Mouse (Mus musculus) macrophage (primary cell): ENCODE data around the gene Hsf4. TPM values are rescaled to one million over a fixed set of nuclear protein-coding genes. Genes with fewer than 3 reads are reported as not detected.
"Not testable (repeated sequence)": the region's sequence is repeated elsewhere in the genome, so short reads cannot be mapped to it uniquely, and the experiment has no call there.

Experiments
- H3K27ac ChIP-seq: fragments of 350-480 bp; formaldehyde crosslinking; 2 replicates; pipeline ENCODE4 v1.9.0; 2021
- H3K36me3 ChIP-seq: fragments of 350-480 bp; formaldehyde crosslinking; 2 replicates; pipeline ENCODE4 v1.9.0; 2021; ENCODE audit errors: inconsistent target
- H3K4me3 ChIP-seq: fragments of 350-480 bp; formaldehyde crosslinking; 2 replicates; pipeline ENCODE4 v1.9.0; 2021; ENCODE audit errors: inconsistent target
- H3K79me2 ChIP-seq: fragments of 350-480 bp; formaldehyde crosslinking; 2 replicates; pipeline ENCODE4 v1.9.0; 2021; ENCODE audit errors: inconsistent target
- WGBS: methylation state at CpG from one replicate; pipeline ENCODE4 v1.1.7; 2026; ENCODE audit warnings: inconsistent platforms; ENCODE audit not compliant: missing documents; 5-methylcytosine and 5-hydroxymethylcytosine counted together
- polyA plus RNA-seq: library from polyadenylated mRNA; stranded (reverse); fragments of 250-400 nt; gene quantifications from 3 replicates; pipeline ENCODE4 v1.2.4, GENCODE M21; 2018; ENCODE audit warnings: inconsistent platforms

The Hsf4 gene
- polyA plus RNA-seq, 1 experiment from 2014 or later: 2.9 TPM

- Histone ChIP-seq H3K27ac (no peak overlapping the region), H3K79me2 (no peaks in the 10 kb centered on the region), H3K4me3 (no peak overlapping the region), H3K36me3 (no peaks in the 10 kb centered on the region)
- 91% methylated on average over 12 of the region's 12 CpGs for WGBS
Measured at GRCm38 (mm10) chr8:105285514-105285913, 15.9 kb downstream of the Hsf4 start.

GRCm38 (mm10) chr8:105286907-105287306 lies 17.3 kb downstream of the Hsf4 start:
- no peaks in the 10 kb centered on the region for H3K79me2 ChIP-seq
- no peak overlapping the region for H3K4me3 ChIP-seq
- no peak overlapping the region for H3K27ac ChIP-seq
- no peaks in the 10 kb centered on the region for H3K36me3 ChIP-seq
- 86% methylated on average over 4 of the region's 4 CpGs for WGBS

DNA sequence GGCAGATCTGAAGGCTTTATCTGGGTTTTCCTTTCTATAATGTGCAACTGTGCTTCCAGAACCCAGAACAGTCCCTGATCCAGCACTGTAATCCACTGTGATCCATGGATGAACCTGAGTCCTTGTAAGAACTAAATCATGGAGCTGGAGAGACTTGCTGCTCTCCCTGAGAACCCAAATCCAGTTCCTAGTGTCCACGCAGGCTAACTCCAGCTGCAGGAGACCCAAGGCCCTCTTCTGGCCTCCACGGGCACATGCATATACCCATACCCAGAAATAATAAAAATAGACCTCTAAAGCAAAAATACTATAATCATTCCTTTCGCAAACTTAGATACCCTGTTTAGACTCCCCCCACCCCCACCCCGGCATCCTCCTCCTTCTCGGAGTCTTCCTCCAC lies 18.6 kb downstream of the Hsf4 start:
- H3K27ac ChIP-seq: no peak overlapping the region
- WGBS: 88% methylated on average over 5 of the region's 5 CpGs
- no peaks in the 10 kb centered on the region for H3K36me3 ChIP-seq
- no peaks in the 10 kb centered on the region for H3K79me2 ChIP-seq
- H3K4me3 ChIP-seq: no peak overlapping the region

- WGBS: under 1% methylated on average over 53 of the region's 53 CpGs
- Histone ChIP-seq H3K27ac (peak overlapping the region; percentile 32; the same call in 1 of the 2 replicates), H3K79me2 (no peaks in the 10 kb centered on the region), H3K36me3 (no peaks in the 10 kb centered on the region), H3K4me3 (peak overlapping the region; percentile 43)
Measured at GRCm38 (mm10) chr8:105288958-105289732, 19.5 kb downstream of the Hsf4 start.

DNA sequence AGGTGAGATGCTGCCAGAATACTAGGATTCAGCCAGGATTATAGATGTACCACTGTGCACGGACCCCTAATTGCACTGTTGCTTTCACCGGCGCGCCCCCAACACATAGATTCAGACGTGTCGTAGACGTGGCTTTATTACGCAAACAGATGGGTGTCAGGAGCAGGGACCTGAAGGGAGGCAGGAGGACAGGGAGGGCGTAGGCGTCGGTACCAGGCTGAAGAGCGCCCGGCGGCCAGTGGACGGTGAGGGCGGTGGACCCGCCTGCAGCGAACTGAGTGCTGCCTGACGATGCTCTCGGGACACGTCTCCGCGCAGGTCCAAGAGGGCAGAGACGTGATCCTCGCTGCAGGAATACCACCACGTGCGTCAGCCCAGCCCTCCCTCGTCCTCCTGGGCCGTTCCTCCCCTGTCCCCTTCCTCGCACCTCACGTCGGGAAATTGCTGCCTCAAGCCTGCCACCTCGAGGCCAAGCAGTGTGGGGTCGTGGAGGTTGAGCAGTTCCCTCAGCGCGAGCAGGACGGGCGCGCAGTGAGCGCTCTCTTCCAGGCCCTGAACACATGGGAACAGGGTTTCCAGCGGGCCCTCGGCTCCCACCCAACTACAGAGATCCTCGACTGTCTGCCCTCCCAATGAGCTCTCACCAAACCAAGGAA lies 20.3 kb downstream of the Hsf4 start, which contains the start of gene 4931428F04Rik:
Gene 4931428F04Rik, minus strand, starts transcription at position 60 of the 656 bp plus-strand sequence.
- Histone ChIP-seq H3K79me2 (no peaks in the 10 kb centered on the region), H3K4me3 (peak within 1 kb of the TSS; percentile 43), H3K36me3 (no peaks in the 10 kb centered on the region), H3K27ac (peak within 1 kb of the TSS; percentile 32; the same call in 1 of the 2 replicates)
- WGBS: 16% methylated on average over 30 of the region's 43 CpGs

DNA sequence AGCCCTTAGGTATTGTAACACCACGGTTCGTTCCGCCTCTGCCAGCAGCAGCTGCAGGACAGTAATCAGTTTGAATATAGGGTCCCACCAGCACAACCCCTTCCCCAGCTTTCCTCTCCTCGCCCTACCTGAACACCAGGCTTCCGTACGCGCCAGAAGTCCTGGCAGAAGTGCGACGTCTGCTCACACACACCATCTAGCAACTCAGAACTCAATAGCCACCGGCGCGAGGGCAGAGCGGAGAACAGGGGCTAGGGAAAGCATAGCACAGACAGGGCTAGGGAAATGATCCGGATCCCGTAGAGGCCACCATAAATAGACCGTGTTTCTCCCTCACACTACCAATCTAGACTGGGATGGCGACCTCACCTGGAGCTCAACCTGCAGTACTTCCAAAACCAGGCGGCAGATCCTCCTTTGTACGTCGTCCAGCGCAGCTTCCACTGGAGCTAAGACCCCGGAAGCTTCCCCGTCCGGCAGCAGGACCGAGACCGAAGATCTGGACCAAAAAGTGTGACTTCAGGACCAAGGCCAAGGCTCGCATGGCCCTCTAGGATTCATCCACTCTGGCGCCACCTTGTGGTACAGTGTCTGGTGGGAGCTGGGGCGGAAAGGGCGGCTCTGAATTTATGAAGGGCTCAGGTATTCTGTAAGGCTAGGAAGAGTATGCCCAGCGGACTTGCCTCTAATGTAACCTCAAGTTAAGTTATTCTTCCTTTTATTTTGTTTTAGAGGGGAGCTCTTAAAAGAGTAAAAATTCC lies 21.1 kb downstream of the Hsf4 start:
- no peak overlapping the region for H3K4me3 ChIP-seq

DNA sequence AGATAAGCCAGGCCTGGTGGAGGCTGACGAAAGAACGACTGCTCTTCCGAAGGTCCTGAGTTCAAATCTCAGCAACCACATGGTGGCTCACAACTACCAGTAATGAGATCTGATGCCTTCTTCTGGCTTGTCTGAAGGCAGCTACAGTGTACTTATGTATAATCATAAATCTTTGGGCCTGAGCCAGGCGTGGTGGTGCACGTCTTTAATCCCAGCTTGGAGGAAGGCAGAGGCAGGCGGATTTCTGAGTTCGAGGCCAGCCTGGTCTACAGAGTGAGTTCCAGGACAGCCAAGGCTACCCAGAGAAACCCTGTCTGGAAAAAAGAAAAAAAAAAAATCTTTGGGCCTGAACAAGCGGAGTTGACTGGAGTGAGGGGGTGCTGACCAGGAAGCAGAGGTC lies 21.8 kb downstream of the Hsf4 start:
- 84% methylated on average over 8 of the region's 8 CpGs for WGBS
- not testable (repeated sequence) for H3K4me3 ChIP-seq, H3K79me2 ChIP-seq, H3K36me3 ChIP-seq, H3K27ac ChIP-seq

More for the DNA sequence above, 21.1 kb downstream of the Hsf4 start:
- Histone ChIP-seq H3K27ac (no peak overlapping the region), H3K36me3 (no peaks in the 10 kb centered on the region), H3K79me2 (no peaks in the 10 kb centered on the region)
- WGBS: 33% methylated on average over 31 of the region's 31 CpGs

DNA sequence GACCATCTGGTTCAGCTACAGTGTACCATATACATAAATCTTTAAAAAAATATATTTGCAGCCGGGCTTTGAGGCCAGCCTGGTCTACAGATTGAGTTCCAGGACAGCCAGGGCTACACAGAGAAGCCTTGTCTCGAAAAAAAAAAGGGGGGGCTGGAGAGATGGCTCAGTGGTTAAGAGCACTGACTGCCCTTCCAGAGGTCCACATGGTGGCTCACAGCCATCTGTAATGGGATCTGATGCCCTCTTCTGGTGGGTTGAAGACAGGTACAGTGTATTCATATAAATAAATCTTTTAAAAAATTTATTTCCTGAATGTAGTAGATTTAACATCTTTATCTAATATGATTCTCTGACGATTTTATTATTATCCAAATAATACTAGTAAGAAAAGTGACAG lies 22.2 kb downstream of the Hsf4 start:
- not testable (repeated sequence) for H3K4me3 ChIP-seq, H3K27ac ChIP-seq, H3K36me3 ChIP-seq, H3K79me2 ChIP-seq
- WGBS: 83% methylated on average over 3 of the region's 3 CpGs

GRCm38 (mm10) chr8:105292471-105292870 lies 22.9 kb downstream of the Hsf4 start:
- H3K36me3 ChIP-seq: no peaks in the 10 kb centered on the region
- 92% methylated on average over 6 of the region's 7 CpGs for WGBS
- no peaks in the 10 kb centered on the region for H3K79me2 ChIP-seq
- no peak overlapping the region for H3K27ac ChIP-seq
- H3K4me3 ChIP-seq: no peak overlapping the region

DNA sequence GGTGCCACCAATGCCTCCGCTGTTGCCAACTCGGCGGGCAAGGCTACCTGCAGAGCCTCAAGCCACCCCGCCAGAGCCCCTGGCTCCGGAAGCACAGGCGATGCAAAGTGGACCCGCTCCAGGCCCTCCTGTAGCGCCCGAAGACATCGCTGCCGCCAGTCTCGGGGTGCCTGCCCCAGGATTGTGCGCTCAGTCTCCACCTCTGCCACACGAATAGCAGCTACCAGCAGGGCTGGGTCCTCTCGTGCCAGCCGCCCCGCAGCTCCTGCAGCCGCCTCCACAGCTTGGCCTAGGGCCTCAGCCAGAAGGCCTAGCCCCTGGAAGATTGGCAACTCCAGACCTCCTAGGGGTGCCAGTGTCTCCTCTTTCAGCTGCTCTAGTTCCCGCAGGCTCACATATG lies 23.8 kb downstream of the Hsf4 start:
- H3K4me3 ChIP-seq: no peak overlapping the region
- peaks cover 8% of the 10 kb centered on the region for H3K79me2 ChIP-seq
- H3K27ac ChIP-seq: no peak overlapping the region
- WGBS: 96% methylated on average over 15 of the region's 19 CpGs
- H3K36me3 ChIP-seq: no peaks in the 10 kb centered on the region

DNA sequence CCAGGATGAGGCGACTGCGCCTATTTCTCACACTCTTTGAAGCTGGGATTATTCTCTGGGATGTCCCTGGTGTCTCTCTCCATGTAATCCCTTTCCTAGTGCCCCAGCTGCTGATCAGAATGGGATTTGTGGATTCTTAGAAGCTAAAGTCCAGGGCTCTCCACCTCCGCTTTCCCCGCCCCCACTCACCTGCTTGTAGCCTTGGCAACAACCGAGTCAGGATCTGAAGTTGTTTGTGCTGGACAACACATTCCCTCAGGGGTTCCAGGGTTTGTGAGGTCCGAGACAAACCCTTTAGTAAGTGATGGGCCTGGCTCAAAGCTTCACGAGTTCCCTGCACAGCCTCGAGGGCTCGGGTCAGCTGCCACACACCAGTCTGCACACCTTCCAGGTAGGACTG lies 25.2 kb downstream of the Hsf4 start:
- no peak overlapping the region for H3K4me3 ChIP-seq
- H3K27ac ChIP-seq: no peak overlapping the region
- 91% methylated on average over 9 of the region's 9 CpGs for WGBS
- H3K79me2 ChIP-seq: peaks cover 22% of the 10 kb centered on the region
- H3K36me3 ChIP-seq: peaks cover 1% of the 10 kb centered on the region; the same call in 1 of the 2 replicates

GRCm38 (mm10) chr8:105295256-105295655 lies 25.7 kb downstream of the Hsf4 start:
- H3K79me2 ChIP-seq: peaks cover 26% of the 10 kb centered on the region
- no peak overlapping the region for H3K4me3 ChIP-seq
- H3K27ac ChIP-seq: no peak overlapping the region
- H3K36me3 ChIP-seq: peaks cover 6% of the 10 kb centered on the region; the same call in 1 of the 2 replicates
- WGBS: 69% methylated on average over 9 of the region's 11 CpGs

DNA sequence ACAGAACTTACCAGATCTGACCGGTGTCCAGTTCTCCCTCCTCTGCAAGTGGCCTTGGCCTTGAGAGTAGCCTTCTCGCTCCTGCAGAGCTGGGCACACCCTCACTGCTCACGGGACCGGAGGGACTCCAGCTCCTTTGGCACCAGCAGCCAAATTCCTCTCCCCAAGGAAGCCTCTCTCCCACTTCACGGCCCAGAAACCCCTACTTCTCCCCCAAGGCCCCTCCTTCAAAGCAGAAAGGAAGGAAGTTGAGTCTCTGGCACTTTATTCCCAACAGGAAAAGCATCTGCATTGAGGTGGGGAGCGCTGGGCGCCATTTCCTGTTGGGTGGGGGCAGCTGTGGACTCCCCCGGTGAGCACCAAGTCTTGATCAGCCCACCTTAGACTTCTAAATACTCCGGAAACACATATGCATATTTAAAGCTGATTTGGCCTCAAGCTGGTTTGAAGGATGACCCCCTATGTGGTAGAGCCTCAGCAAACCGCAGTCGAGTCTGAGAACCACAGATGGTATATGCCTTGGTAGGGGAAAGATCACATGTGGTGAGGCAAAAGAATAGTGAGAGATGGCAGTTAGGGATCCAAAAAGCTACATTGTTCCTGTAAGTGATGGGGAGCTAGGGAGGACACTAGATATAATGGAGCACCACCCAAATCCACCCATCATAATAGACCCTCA lies 26.4 kb downstream of the Hsf4 start, which contains the start of gene Exoc3l:
Gene Exoc3l, minus strand, starts transcription at position 207 of the 679 bp plus-strand sequence.
- peak within 1 kb of the TSS; percentile 92; the same call in 1 of the 2 replicates for H3K4me3 ChIP-seq
- WGBS: 14% methylated on average over 11 of the region's 11 CpGs
- H3K27ac ChIP-seq: peak within 1 kb of the TSS; percentile 46; the same call in 1 of the 2 replicates
- H3K36me3 ChIP-seq: peaks cover 13% of the 10 kb centered on the region; the same call in 1 of the 2 replicates
- peaks cover 33% of the 10 kb centered on the region for H3K79me2 ChIP-seq
